8 mouse cellular contexts compared by ENCODE assay signal in the genomic region with DNA sequence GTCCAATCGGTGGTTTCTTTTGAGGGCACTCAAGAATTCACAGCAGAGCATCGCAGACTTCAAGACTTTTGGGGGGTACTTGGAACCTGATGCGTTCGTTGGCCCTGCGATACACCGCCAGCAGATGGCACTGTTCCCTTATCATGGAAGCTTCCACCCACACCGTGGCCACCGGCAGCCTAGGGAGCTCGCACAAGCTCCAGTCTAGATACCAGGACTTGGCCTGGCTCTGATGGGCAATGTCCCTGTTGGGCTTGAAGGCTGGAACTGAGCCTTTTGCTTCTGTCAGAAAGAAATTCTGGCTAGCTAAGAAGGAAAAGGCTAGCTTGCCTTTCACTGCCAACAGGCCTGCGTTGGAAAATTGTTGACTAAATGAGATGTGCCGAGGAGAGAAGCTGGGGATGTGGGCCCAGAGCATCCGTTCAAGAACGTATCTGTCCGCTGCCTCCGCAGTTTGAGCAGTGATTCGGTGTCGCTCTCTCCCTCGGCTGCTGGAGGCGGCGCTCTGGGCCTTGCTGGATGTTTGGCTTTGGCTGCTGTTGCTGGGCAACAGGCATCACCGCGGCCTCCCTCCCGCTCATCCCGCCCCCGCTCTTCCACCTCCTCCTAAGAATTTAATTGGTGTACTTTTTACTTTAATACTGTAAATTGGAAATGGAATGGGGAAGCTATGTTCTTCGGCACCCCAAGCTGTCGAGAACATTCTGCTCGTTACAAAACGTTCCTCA. TPM values are rescaled to one million over a fixed set of nuclear protein-coding genes. Genes with fewer than 3 reads are reported as not detected.
DNase-seq lines count a peak whose midpoint lies in the region; ATAC-seq lines count a peak whose summit lies in the region.

A gene (minus strand): TSS at position 512 of the 728 bp plus-strand sequence.

- peak; percentile 85 for ATAC-seq in CD4-positive, CD25-positive, alpha-beta regulatory T cell, adult 4 months
- ATAC-seq in heart, embryonic 15.5 days (replicated peaks; ENCODE audit: insufficient number of reproducible peaks, insufficient read depth, low FRiP score, low read depth), result peak; percentile 70
- ATAC-seq in liver, embryonic 13.5 days (ENCODE audit: low read depth), result peak; percentile 75
- ATAC-seq in stomach, embryonic 15.5 days (ENCODE audit: insufficient read depth, low FRiP score, low read depth), result peak; percentile 73; the same call in 1 of the 2 replicates

- peak within 1 kb of the TSS; percentile 56 for H3K4me2 ChIP-seq in heart, embryonic 15.5 days
- peak within 1 kb of the TSS; percentile 28; the same call in 1 of the 2 replicates for H3K4me2 ChIP-seq in liver, embryonic 13.5 days
- H3K4me2 ChIP-seq in stomach, embryonic 15.5 days, result peak within 1 kb of the TSS; percentile 49

- H3K4me3 ChIP-seq in forebrain, embryonic 10.5 days, result peak within 1 kb of the TSS; percentile 43
- H3K4me3 ChIP-seq in heart, embryonic 15.5 days, result peak within 1 kb of the TSS; percentile 28
- no peak within 1 kb of the TSS for H3K4me3 ChIP-seq in liver, embryonic 13.5 days (replicated peaks)
- peak within 1 kb of the TSS; percentile 6; the same call in 1 of the 2 replicates for H3K4me3 ChIP-seq in stomach, embryonic 15.5 days (replicated peaks)

- H3K9me3 ChIP-seq in forebrain, embryonic 10.5 days, result no peaks in the 10 kb centered on the region
- no peaks in the 10 kb centered on the region for H3K9me3 ChIP-seq in heart, embryonic 15.5 days (replicated peaks)
- H3K9me3 ChIP-seq in liver, embryonic 13.5 days (replicated peaks), result no peaks in the 10 kb centered on the region
- no peaks in the 10 kb centered on the region for H3K9me3 ChIP-seq in stomach, embryonic 15.5 days

- H3K9ac ChIP-seq in heart, embryonic 15.5 days, result peak within 1 kb of the TSS; percentile 28; the same call in 1 of the 2 replicates
- H3K9ac ChIP-seq in liver, embryonic 13.5 days, result peak within 1 kb of the TSS; percentile 4; the same call in 1 of the 2 replicates
- no peak within 1 kb of the TSS for H3K9ac ChIP-seq in stomach, embryonic 15.5 days

- 3% methylated on average over 29 of the region's 29 CpGs for WGBS in forebrain, embryonic 10.5 days
- 4% methylated on average over 29 of the region's 29 CpGs for WGBS in heart, embryonic 15.5 days
- WGBS in liver, embryonic 13.5 days (ENCODE audit: insufficient replicate concordance), result 6% methylated on average over 29 of the region's 29 CpGs
- 5% methylated on average over 29 of the region's 29 CpGs for WGBS in stomach, embryonic 15.5 days

- H3K27ac ChIP-seq in forebrain, embryonic 10.5 days, result peak within 1 kb of the TSS; percentile 44; the same call in 1 of the 2 replicates
- no peak within 1 kb of the TSS for H3K27ac ChIP-seq in heart, embryonic 15.5 days
- no peak within 1 kb of the TSS for H3K27ac ChIP-seq in liver, embryonic 13.5 days
- H3K27ac ChIP-seq in stomach, embryonic 15.5 days, result no peak within 1 kb of the TSS

- DNase-seq in c-Kit-negative CD71-positive TER-119-positive erythroid progenitor cells, embryonic 14.5 days (ENCODE audit: low read depth, low spot score), result peak; percentile 75
- DNase-seq in forebrain, embryonic 10.5 days (ENCODE audit: extremely low spot score, low spot score), result peak; percentile 89
- DNase-seq in kidney, postnatal 14 days, result peak; percentile 91
- peak; percentile 71 for DNase-seq in liver, embryonic 13.5 days
- DNase-seq in neural tube, embryonic 10.5 days (ENCODE audit: extremely low spot score, low spot score), result peak; percentile 90

- H3K27me3 ChIP-seq in forebrain, embryonic 10.5 days (ENCODE audit: poor library complexity, severe bottlenecking), result peaks cover 100% of the 10 kb centered on the region
- H3K27me3 ChIP-seq in heart, embryonic 15.5 days, result peaks cover 69% of the 10 kb centered on the region
- H3K27me3 ChIP-seq in liver, embryonic 13.5 days, result peaks cover 93% of the 10 kb centered on the region
- peaks cover 50% of the 10 kb centered on the region for H3K27me3 ChIP-seq in stomach, embryonic 15.5 days (replicated peaks)

- H3K4me1 ChIP-seq in forebrain, embryonic 10.5 days, result peaks cover 39% of the 10 kb centered on the region
- H3K4me1 ChIP-seq in heart, embryonic 15.5 days (replicated peaks), result peaks cover 25% of the 10 kb centered on the region
- peaks cover 21% of the 10 kb centered on the region for H3K4me1 ChIP-seq in liver, embryonic 13.5 days (replicated peaks)
- peaks cover 9% of the 10 kb centered on the region; the same call in 1 of the 2 replicates for H3K4me1 ChIP-seq in stomach, embryonic 15.5 days

- no peaks in the 10 kb centered on the region for H3K36me3 ChIP-seq in forebrain, embryonic 10.5 days (replicated peaks)
- no peaks in the 10 kb centered on the region for H3K36me3 ChIP-seq in heart, embryonic 15.5 days
- H3K36me3 ChIP-seq in liver, embryonic 13.5 days, result no peaks in the 10 kb centered on the region
- no peaks in the 10 kb centered on the region for H3K36me3 ChIP-seq in stomach, embryonic 15.5 days

RNA-seq across cellular contexts. Expression of the gene that starts here (rescaled TPM):
- not detected for polyA plus RNA-seq in CD4-positive, CD25-positive, alpha-beta regulatory T cell, adult 4 months (2017; shearing (Covaris generic))
- polyA plus RNA-seq in forebrain, embryonic 10.5 days (2016; fragmentation: Nextera tagmentation; extraction: Ambion mirVana), result not detected in 2 replicates
- polyA plus RNA-seq in heart, embryonic 15.5 days (2015; fragmentation: Nextera tagmentation; extraction: Ambion mirVana), result not detected in 2 replicates
- polyA plus RNA-seq in liver, embryonic 13.5 days (2015; fragmentation: Nextera tagmentation; extraction: Ambion mirVana), result not detected in 2 replicates
- not detected in 2 replicates for polyA plus RNA-seq in stomach, embryonic 15.5 days (2015; fragmentation: Nextera tagmentation; extraction: Ambion mirVana)

Comparison
In these comparisons a context has a peak if more than half of its experiments do, and no peak if none do; other contexts are left out.
1. Peak in ATAC-seq in CD4-positive, CD25-positive, alpha-beta regulatory T cell, adult 4 months; RNA of the gene not detected or under 1 TPM.
2. Peak in DNase-seq, H3K4me3 ChIP-seq and H3K27ac ChIP-seq in forebrain, embryonic 10.5 days; RNA of the gene not detected or under 1 TPM.
3. Peak in ATAC-seq, H3K4me3 ChIP-seq, H3K9ac ChIP-seq and H3K4me2 ChIP-seq in heart, embryonic 15.5 days; RNA of the gene not detected or under 1 TPM.
4. Peak in DNase-seq, ATAC-seq, H3K9ac ChIP-seq and H3K4me2 ChIP-seq in liver, embryonic 13.5 days; RNA of the gene not detected or under 1 TPM.
5. Peak in ATAC-seq, H3K4me3 ChIP-seq and H3K4me2 ChIP-seq in stomach, embryonic 15.5 days; RNA of the gene not detected or under 1 TPM.